Mouse (Mus musculus) liver, embryonic 14.5 days (tissue): ENCODE results near the gene Oat.

Experiments used
- CTCF ChIP-seq: IDR thresholded peaks from 2 replicates; pipeline ENCODE4 v1.5.1; 2016; ENCODE audit warnings: antibody characterized with exemption, low read depth, control low read depth
- EP300 ChIP-seq: IDR thresholded peaks from 2 replicates; pipeline ENCODE4 v1.6.1; 2016; ENCODE audit warnings: antibody characterized with exemption, low read depth

DNA sequence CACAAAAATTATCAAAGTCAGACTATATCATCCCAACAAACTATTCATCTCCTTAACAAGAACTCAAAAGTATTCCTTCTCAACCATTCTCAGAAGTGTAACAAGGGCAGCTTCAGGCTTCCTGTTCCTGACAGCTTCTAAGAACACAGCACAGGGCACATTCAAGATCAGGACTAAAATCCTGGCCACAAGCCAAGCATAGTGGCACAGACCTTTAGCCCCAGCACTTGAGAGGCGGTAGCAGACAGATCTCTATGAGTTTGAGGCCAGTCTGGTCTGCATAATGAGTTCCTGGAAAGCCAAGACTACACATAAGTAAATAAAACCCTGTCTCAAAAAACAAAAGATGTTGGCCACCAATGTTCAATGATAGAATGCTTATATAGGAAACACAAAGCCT is 10.4 kb downstream of the Oat start:
- TF ChIP-seq CTCF, result no peak
- no peak for TF ChIP-seq EP300
